Mouse (Mus musculus): ENCODE results near the gene Cyp11a1.

DNA sequence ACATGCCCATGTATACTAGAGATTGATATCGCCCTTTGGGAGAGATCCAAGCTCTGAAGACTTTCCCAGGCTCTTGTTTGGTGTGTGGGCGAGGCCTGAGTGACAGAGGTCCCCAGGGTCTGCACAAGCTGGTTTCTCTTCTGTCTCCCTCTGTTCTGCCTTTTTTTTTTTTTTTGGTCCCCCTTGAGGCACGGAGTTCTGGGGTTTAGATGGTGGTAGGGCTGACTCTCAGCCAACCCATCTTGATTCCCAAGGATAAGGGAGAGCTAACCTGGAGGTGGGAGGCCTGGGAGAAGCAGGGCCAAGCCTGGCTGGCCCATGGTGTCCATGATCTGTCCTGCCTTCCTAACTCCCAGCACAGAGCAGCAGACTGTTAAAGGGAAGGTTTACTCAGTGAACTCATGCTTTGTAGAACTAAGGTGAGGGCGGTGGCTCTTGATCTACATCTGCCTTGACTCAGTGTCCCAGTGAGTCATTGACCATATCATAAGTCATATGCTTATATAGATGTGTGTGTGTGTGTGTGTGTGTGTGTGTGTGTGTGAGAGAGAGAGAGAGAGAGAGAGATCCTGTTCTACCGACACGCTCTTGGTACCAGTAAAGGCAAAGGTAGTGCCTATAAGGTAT lies 32.7 kb upstream of the Cyp11a1 start:
- TF ChIP-seq GATA1 (IDR thresholded peaks at IDR 0.05; ENCODE audit: low read length), result no peak
- TF ChIP-seq TAL1 (IDR thresholded peaks at IDR 0.05; ENCODE audit: low read length), result no peak

Measured in erythroblast, embryonic 14.5 days (primary cell).